Mouse (Mus musculus): ENCODE measurements around the gene Dnajb2. TPM values are rescaled to one million over a fixed set of nuclear protein-coding genes. Genes with fewer than 3 reads are reported as not detected.

Gene Dnajb2
- polyA plus RNA-seq, 2 experiments: 22.4 to 41.9 TPM

- TF ChIP-seq POLR2A (IDR thresholded peaks at IDR 0.05; ENCODE audit: borderline replicate concordance, extremely low read depth, insufficient read depth, insufficient read length): no peak
- Histone ChIP-seq H3K4me3 (replicated peaks; ENCODE audit: low read length) (no peak overlapping the region), H3K4me2 (replicated peaks; ENCODE audit: low read depth, low read length, severe bottlenecking) (no peak overlapping the region), H3K9ac (ENCODE audit: low read depth, low read length, severe bottlenecking) (no peak overlapping the region), H3K4me1 (ENCODE audit: control insufficient read depth, insufficient read depth, low read length) (no peaks in the 10 kb centered on the region; the same call in 1 of the 2 replicates), H3K9me3 (ENCODE audit: control insufficient read depth, low read length) (no peaks in the 10 kb centered on the region), H3K36me3 (ENCODE audit: control insufficient read depth, insufficient read depth, low read length) (peaks cover 41% of the 10 kb centered on the region), H3K27ac (replicated peaks; ENCODE audit: low read depth, low read length) (no peak overlapping the region), H3K27me3 (ENCODE audit: control insufficient read depth, insufficient read depth, low read length) (no peaks in the 10 kb centered on the region)
- DNase-seq (ENCODE audit: low spot score) (no peak), ATAC-seq (ENCODE audit: low FRiP score, low read depth) (no peak)
- 92% methylated on average over 12 of the region's 12 CpGs for WGBS
Observed at GRCm38 (mm10) chr1:75244175-75244826, 8.1 kb downstream of the Dnajb2 start.

GRCm38 (mm10) chr1:75244836-75245235, 8.6 kb downstream of the Dnajb2 start:
- Histone ChIP-seq H3K4me1 (ENCODE audit: control insufficient read depth, insufficient read depth, low read length) (no peaks in the 10 kb centered on the region; the same call in 1 of the 2 replicates), H3K4me3 (replicated peaks; ENCODE audit: low read length) (no peak overlapping the region), H3K9me3 (ENCODE audit: control insufficient read depth, low read length) (no peaks in the 10 kb centered on the region), H3K9ac (ENCODE audit: low read depth, low read length, severe bottlenecking) (no peak overlapping the region), H3K27ac (replicated peaks; ENCODE audit: low read depth, low read length) (no peak overlapping the region), H3K36me3 (ENCODE audit: control insufficient read depth, insufficient read depth, low read length) (peaks cover 36% of the 10 kb centered on the region), H3K27me3 (ENCODE audit: control insufficient read depth, insufficient read depth, low read length) (no peaks in the 10 kb centered on the region), H3K4me2 (replicated peaks; ENCODE audit: low read depth, low read length, severe bottlenecking) (no peak overlapping the region)
- no peak for TF ChIP-seq POLR2A (IDR thresholded peaks at IDR 0.05; ENCODE audit: borderline replicate concordance, extremely low read depth, insufficient read depth, insufficient read length)
- WGBS: 17% methylated on average over 4 of the region's 4 CpGs
- ATAC-seq (ENCODE audit: low FRiP score, low read depth) (peak; percentile 53; the same call in 1 of the 2 replicates), DNase-seq (ENCODE audit: low spot score) (peak; percentile 49)

- WGBS: 82% methylated on average over 16 of the region's 16 CpGs
- peaks cover 18% of the 10 kb centered on the region for H3K36me3 ChIP-seq (ENCODE audit: control insufficient read depth, insufficient read depth, low read length)
- no peak overlapping the region for H3K4me2 ChIP-seq (replicated peaks; ENCODE audit: low read depth, low read length, severe bottlenecking)
- no peak for TF ChIP-seq POLR2A (IDR thresholded peaks at IDR 0.05; ENCODE audit: borderline replicate concordance, extremely low read depth, insufficient read depth, insufficient read length)
- H3K4me1 ChIP-seq (ENCODE audit: control insufficient read depth, insufficient read depth, low read length): peaks cover 7% of the 10 kb centered on the region; the same call in 1 of the 2 replicates
- no peaks in the 10 kb centered on the region for H3K9me3 ChIP-seq (ENCODE audit: control insufficient read depth, low read length)
- no peak overlapping the region for H3K27ac ChIP-seq (replicated peaks; ENCODE audit: low read depth, low read length)
- no peaks in the 10 kb centered on the region for H3K27me3 ChIP-seq (ENCODE audit: control insufficient read depth, insufficient read depth, low read length)
- ATAC-seq (ENCODE audit: low FRiP score, low read depth) (no peak), DNase-seq (ENCODE audit: low spot score) (no peak)
- no peak overlapping the region for H3K4me3 ChIP-seq (replicated peaks; ENCODE audit: low read length)
- no peak overlapping the region for H3K9ac ChIP-seq (ENCODE audit: low read depth, low read length, severe bottlenecking)
Observed at GRCm38 (mm10) chr1:75247071-75247930, 11.1 kb downstream of the Dnajb2 start.

GRCm38 (mm10) chr1:75248041-75248772, 12.0 kb downstream of the Dnajb2 start:
- Histone ChIP-seq H3K27ac (replicated peaks; ENCODE audit: low read depth, low read length) (no peak overlapping the region), H3K4me2 (replicated peaks; ENCODE audit: low read depth, low read length, severe bottlenecking) (no peak overlapping the region), H3K9ac (ENCODE audit: low read depth, low read length, severe bottlenecking) (no peak overlapping the region), H3K4me3 (replicated peaks; ENCODE audit: low read length) (no peak overlapping the region), H3K36me3 (ENCODE audit: control insufficient read depth, insufficient read depth, low read length) (peaks cover 12% of the 10 kb centered on the region), H3K4me1 (ENCODE audit: control insufficient read depth, insufficient read depth, low read length) (peaks cover 7% of the 10 kb centered on the region; the same call in 1 of the 2 replicates), H3K27me3 (ENCODE audit: control insufficient read depth, insufficient read depth, low read length) (no peaks in the 10 kb centered on the region), H3K9me3 (ENCODE audit: control insufficient read depth, low read length) (no peaks in the 10 kb centered on the region)
- TF ChIP-seq POLR2A (IDR thresholded peaks at IDR 0.05; ENCODE audit: borderline replicate concordance, extremely low read depth, insufficient read depth, insufficient read length): no peak
- ATAC-seq (ENCODE audit: low FRiP score, low read depth): peak; percentile 37; the same call in 1 of the 2 replicates
- WGBS: 39% methylated on average over 9 of the region's 9 CpGs
- no peak for DNase-seq (ENCODE audit: low spot score)

- no peak overlapping the region for H3K9ac ChIP-seq (ENCODE audit: low read depth, low read length, severe bottlenecking)
- H3K36me3 ChIP-seq (ENCODE audit: control insufficient read depth, insufficient read depth, low read length): no peaks in the 10 kb centered on the region
- no peak for ATAC-seq (ENCODE audit: low FRiP score, low read depth)
- H3K4me2 ChIP-seq (replicated peaks; ENCODE audit: low read depth, low read length, severe bottlenecking): no peak overlapping the region
- WGBS: 58% methylated on average over 3 of the region's 3 CpGs
- H3K4me1 ChIP-seq (ENCODE audit: control insufficient read depth, insufficient read depth, low read length): peaks cover 7% of the 10 kb centered on the region; the same call in 1 of the 2 replicates
- no peak overlapping the region for H3K4me3 ChIP-seq (replicated peaks; ENCODE audit: low read length)
- no peak for TF ChIP-seq POLR2A (IDR thresholded peaks at IDR 0.05; ENCODE audit: borderline replicate concordance, extremely low read depth, insufficient read depth, insufficient read length)
- H3K27ac ChIP-seq (replicated peaks; ENCODE audit: low read depth, low read length): no peak overlapping the region
- H3K27me3 ChIP-seq (ENCODE audit: control insufficient read depth, insufficient read depth, low read length): no peaks in the 10 kb centered on the region
- H3K9me3 ChIP-seq (ENCODE audit: control insufficient read depth, low read length): no peaks in the 10 kb centered on the region
- no peak for DNase-seq (ENCODE audit: low spot score)
Observed at GRCm38 (mm10) chr1:75250498-75250897, 14.3 kb downstream of the Dnajb2 start.
